Mouse (Mus musculus) heart, postnatal 0 days (tissue): ENCODE results near the gene Zfp426.

ENCODE experiments used
- CTCF ChIP-seq: IDR thresholded peaks from 2 replicates; pipeline ENCODE4 v1.5.1; 2016; ENCODE audit warnings: antibody characterized with exemption, control low read depth, low read depth
- EP300 ChIP-seq: IDR thresholded peaks from 2 replicates; pipeline ENCODE4 v1.6.1; 2016; ENCODE audit warnings: antibody characterized with exemption, low read depth

- TF ChIP-seq CTCF = no peak
- no peak for TF ChIP-seq EP300
Observed at GRCm38 (mm10) chr9:20511645-20512044, 19.1 kb upstream of the Zfp426 start.
